Mouse (Mus musculus) liver, embryonic 12.5 days (tissue): ENCODE measurements at regions not wholly inside any gene's neighbourhood (a gene's known extent, or its start where the extent isn't known, plus 50 kb on each side); places are given as distances from the start of the nearest gene placed in this dataset.
A peak's percentile ranks its signal among the peaks of the same experiment; 100 is the strongest.

Source experiments
- ATAC-seq: fragments of 200-750 bp; cut with Nextera tagmentation; 2 replicates; pipeline ENCODE4 v1.8.0; 2017; ENCODE audit warnings: moderate number of reproducible peaks, mild to moderate bottlenecking, moderate library complexity
- H3K27ac ChIP-seq: fragments of 300-500 bp; sonication (generic); 2 replicates; pipeline ENCODE4 v1.5.1; 2016; ENCODE audit warnings: mild to moderate bottlenecking
- H3K27me3 ChIP-seq: fragments of 300-500 bp; sonication (generic); replicated peaks from 2 replicates; pipeline ENCODE4 v1.6.1; 2016; ENCODE audit warnings: mild to moderate bottlenecking, moderate library complexity
- H3K36me3 ChIP-seq: fragments of 300-500 bp; sonication (generic); 2 replicates; pipeline ENCODE4 v1.6.1; 2016; ENCODE audit warnings: mild to moderate bottlenecking, moderate library complexity
- H3K4me1 ChIP-seq: fragments of 300-500 bp; sonication (generic); 2 replicates; pipeline ENCODE4 v1.6.1; 2016
- H3K4me2 ChIP-seq: fragments of 300-500 bp; sonication (generic); 2 replicates; pipeline ENCODE4 v1.6.1; 2016; ENCODE audit warnings: mild to moderate bottlenecking, moderate library complexity
- H3K4me3 ChIP-seq: fragments of 300-500 bp; sonication (generic); 2 replicates; pipeline ENCODE4 v1.5.1; 2016; ENCODE audit warnings: mild to moderate bottlenecking, moderate library complexity
- H3K9ac ChIP-seq: fragments of 300-500 bp; sonication (generic); 2 replicates; pipeline ENCODE4 v1.6.1; 2016; ENCODE audit warnings: mild to moderate bottlenecking, moderate library complexity
- H3K9me3 ChIP-seq: fragments of 300-500 bp; sonication (generic); replicated peaks from 2 replicates; pipeline ENCODE4 v1.6.1; 2016; ENCODE audit warnings: mild to moderate bottlenecking, moderate library complexity
- WGBS: fragments of 180-500 bp; shearing (Covaris S2); methylation state at CpG from one replicate; pipeline ENCODE4 v1.1.7; 2016; ENCODE audit not compliant: insufficient replicate concordance; 5-methylcytosine and 5-hydroxymethylcytosine counted together

GRCm38 (mm10) chr9:14199983-14200700, 74.7 kb upstream of the Sesn3 start:
- ATAC-seq: no peak
- H3K9me3 ChIP-seq: no peaks in the 10 kb centered on the region
- WGBS: 51% methylated on average over 9 of the region's 9 CpGs
- no peak overlapping the region for H3K27ac ChIP-seq
- no peaks in the 10 kb centered on the region for H3K36me3 ChIP-seq
- no peak overlapping the region for H3K4me2 ChIP-seq
- H3K4me3 ChIP-seq: no peak overlapping the region
- no peak overlapping the region for H3K9ac ChIP-seq
- H3K4me1 ChIP-seq: no peaks in the 10 kb centered on the region
- no peaks in the 10 kb centered on the region for H3K27me3 ChIP-seq

GRCm38 (mm10) chr9:14200852-14201251, 74.0 kb upstream of the Sesn3 start:
- Histone ChIP-seq H3K36me3 (no peaks in the 10 kb centered on the region), H3K27me3 (no peaks in the 10 kb centered on the region), H3K4me2 (no peak overlapping the region), H3K4me1 (no peaks in the 10 kb centered on the region), H3K4me3 (no peak overlapping the region), H3K9ac (no peak overlapping the region), H3K9me3 (no peaks in the 10 kb centered on the region), H3K27ac (no peak overlapping the region)
- 71% methylated on average over 4 of the region's 4 CpGs for WGBS
- no peak for ATAC-seq

- no peaks in the 10 kb centered on the region for H3K27me3 ChIP-seq
- no peak overlapping the region for H3K4me3 ChIP-seq
- H3K27ac ChIP-seq: no peak overlapping the region
- no peak for ATAC-seq
- H3K9me3 ChIP-seq: no peaks in the 10 kb centered on the region
- no peaks in the 10 kb centered on the region for H3K4me1 ChIP-seq
- no peaks in the 10 kb centered on the region for H3K36me3 ChIP-seq
- no peak overlapping the region for H3K4me2 ChIP-seq
- no peak overlapping the region for H3K9ac ChIP-seq
- 59% methylated on average over 10 of the region's 10 CpGs for WGBS
These were observed 72.1 kb upstream of the Sesn3 start for GRCm38 (mm10) chr9:14202551-14203306.

GRCm38 (mm10) chr9:14203307-14203695, 71.6 kb upstream of the Sesn3 start:
- no peak overlapping the region for H3K27ac ChIP-seq
- no peak overlapping the region for H3K9ac ChIP-seq
- 77% methylated on average over 2 of the region's 2 CpGs for WGBS
- H3K4me2 ChIP-seq: no peak overlapping the region
- H3K4me3 ChIP-seq: no peak overlapping the region
- H3K4me1 ChIP-seq: no peaks in the 10 kb centered on the region
- H3K9me3 ChIP-seq: no peaks in the 10 kb centered on the region
- H3K36me3 ChIP-seq: no peaks in the 10 kb centered on the region
- no peak for ATAC-seq
- H3K27me3 ChIP-seq: no peaks in the 10 kb centered on the region

GRCm38 (mm10) chr9:14203768-14204416, 71.0 kb upstream of the Sesn3 start:
- no peak for ATAC-seq
- H3K9me3 ChIP-seq: no peaks in the 10 kb centered on the region
- H3K4me3 ChIP-seq: no peak overlapping the region
- H3K27ac ChIP-seq: no peak overlapping the region
- no peak overlapping the region for H3K4me2 ChIP-seq
- no peaks in the 10 kb centered on the region for H3K4me1 ChIP-seq
- no peaks in the 10 kb centered on the region for H3K36me3 ChIP-seq
- no peak overlapping the region for H3K9ac ChIP-seq
- WGBS: 71% methylated on average over 11 of the region's 11 CpGs
- H3K27me3 ChIP-seq: no peaks in the 10 kb centered on the region

- Histone ChIP-seq H3K4me1 (no peaks in the 10 kb centered on the region), H3K36me3 (no peaks in the 10 kb centered on the region), H3K9me3 (no peaks in the 10 kb centered on the region), H3K4me2 (no peak overlapping the region), H3K4me3 (no peak overlapping the region), H3K27me3 (no peaks in the 10 kb centered on the region), H3K9ac (no peak overlapping the region), H3K27ac (no peak overlapping the region)
- 78% methylated on average over 1 of the region's 1 CpGs for WGBS
- ATAC-seq: no peak
These were observed 70.0 kb upstream of the Sesn3 start for GRCm38 (mm10) chr9:14204817-14205216.

- ATAC-seq: no peak
- Histone ChIP-seq H3K4me2 (no peak overlapping the region), H3K27ac (no peak overlapping the region), H3K36me3 (no peaks in the 10 kb centered on the region), H3K4me3 (no peak overlapping the region), H3K9ac (no peak overlapping the region), H3K9me3 (no peaks in the 10 kb centered on the region), H3K27me3 (no peaks in the 10 kb centered on the region), H3K4me1 (no peaks in the 10 kb centered on the region)
- WGBS: 79% methylated on average over 16 of the region's 16 CpGs
These were observed 67.9 kb upstream of the Sesn3 start for GRCm38 (mm10) chr9:14206838-14207560.

GRCm38 (mm10) chr9:14207561-14207936, 67.3 kb upstream of the Sesn3 start:
- no peaks in the 10 kb centered on the region for H3K9me3 ChIP-seq
- H3K4me3 ChIP-seq: no peak overlapping the region
- no peak overlapping the region for H3K9ac ChIP-seq
- WGBS: 64% methylated on average over 3 of the region's 3 CpGs
- no peaks in the 10 kb centered on the region for H3K4me1 ChIP-seq
- no peaks in the 10 kb centered on the region for H3K36me3 ChIP-seq
- no peak overlapping the region for H3K27ac ChIP-seq
- no peaks in the 10 kb centered on the region for H3K27me3 ChIP-seq
- peak; percentile 54 for ATAC-seq
- no peak overlapping the region for H3K4me2 ChIP-seq

GRCm38 (mm10) chr9:14213283-14213682, 61.6 kb upstream of the Sesn3 start:
- Histone ChIP-seq H3K9me3 (no peaks in the 10 kb centered on the region), H3K27ac (no peak overlapping the region), H3K36me3 (no peaks in the 10 kb centered on the region), H3K4me2 (no peak overlapping the region), H3K27me3 (no peaks in the 10 kb centered on the region), H3K9ac (no peak overlapping the region), H3K4me3 (no peak overlapping the region), H3K4me1 (no peaks in the 10 kb centered on the region)
- ATAC-seq: no peak
- 62% methylated on average over 2 of the region's 2 CpGs for WGBS

GRCm38 (mm10) chr9:14215171-14215782, 59.6 kb upstream of the Sesn3 start:
- Histone ChIP-seq H3K4me1 (no peaks in the 10 kb centered on the region), H3K9ac (no peak overlapping the region), H3K4me2 (no peak overlapping the region), H3K9me3 (no peaks in the 10 kb centered on the region), H3K36me3 (no peaks in the 10 kb centered on the region), H3K27me3 (no peaks in the 10 kb centered on the region), H3K27ac (no peak overlapping the region), H3K4me3 (no peak overlapping the region)
- ATAC-seq: peak; percentile 49; the same call in 1 of the 2 replicates
- whole genome bisulfite sequencing: 45% methylated on average over 5 of the region's 5 CpGs

- H3K4me3 ChIP-seq: no peak overlapping the region
- H3K9me3 ChIP-seq: no peaks in the 10 kb centered on the region
- H3K9ac ChIP-seq: no peak overlapping the region
- H3K4me1 ChIP-seq: no peaks in the 10 kb centered on the region
- no peak for ATAC-seq
- no peaks in the 10 kb centered on the region for H3K36me3 ChIP-seq
- H3K27ac ChIP-seq: no peak overlapping the region
- no peaks in the 10 kb centered on the region for H3K27me3 ChIP-seq
- WGBS: 56% methylated on average over 5 of the region's 5 CpGs
- no peak overlapping the region for H3K4me2 ChIP-seq
These were observed 58.9 kb upstream of the Sesn3 start for GRCm38 (mm10) chr9:14215961-14216360.
